Mouse (Mus musculus) lung, adult 2 months (tissue): Measurements from ENCODE around the gene Skap1. TPM values are rescaled to one million over a fixed set of nuclear protein-coding genes. Genes with fewer than 3 reads are reported as not detected.
A peak's percentile ranks its signal among the peaks of the same experiment; 100 is the strongest.
"Not testable (repeated sequence)": the region's sequence is repeated elsewhere in the genome, so short reads cannot be mapped to it uniquely, and the experiment has no call there.

Experiments
- DNase-seq: peaks from one replicate; pipeline ENCODE4 v3.0.0; 2022
- H3K4me1 ChIP-seq: fragments of 200-500 bp; 2 replicates; pipeline ENCODE4 v1.6.1; 2011; ENCODE audit warnings: low read length; ENCODE audit not compliant: control insufficient read depth, insufficient read depth
- H3K4me3 ChIP-seq: fragments of 200-500 bp; replicated peaks from 2 replicates; pipeline ENCODE3; 2011; ENCODE audit warnings: low read depth, mild to moderate bottlenecking, control low read depth, low read length; ENCODE audit errors: extremely low read depth
- CTCF ChIP-seq: fragments of 200-500 bp; IDR thresholded peaks from 2 replicates; pipeline ENCODE4 v1.5.1; 2011; ENCODE audit warnings: mild to moderate bottlenecking, low read length, control low read depth; ENCODE audit not compliant: insufficient read depth
- POLR2A ChIP-seq: fragments of 200-500 bp; IDR thresholded peaks from 2 replicates; pipeline ENCODE4 v1.6.1; 2011; ENCODE audit warnings: low read depth, mild to moderate bottlenecking, control low read depth, low read length, borderline replicate concordance; ENCODE audit errors: extremely low read depth
- WGBS: fragments of 180-500 bp; shearing (Covaris S2); methylation state at CpG from one replicate; pipeline ENCODE4 v1.1.7; 2018; 5-methylcytosine and 5-hydroxymethylcytosine counted together
- polyA plus RNA-seq: library from polyadenylated mRNA; depleted of rRNA; stranded (reverse); fragments of >200 nt; gene quantifications from 2 replicates; pipeline ENCODE4 v1.2.3, GENCODE M21; 2012

Skap1 gene
- polyA plus RNA-seq, 1 experiment = 2.2 TPM

DNA sequence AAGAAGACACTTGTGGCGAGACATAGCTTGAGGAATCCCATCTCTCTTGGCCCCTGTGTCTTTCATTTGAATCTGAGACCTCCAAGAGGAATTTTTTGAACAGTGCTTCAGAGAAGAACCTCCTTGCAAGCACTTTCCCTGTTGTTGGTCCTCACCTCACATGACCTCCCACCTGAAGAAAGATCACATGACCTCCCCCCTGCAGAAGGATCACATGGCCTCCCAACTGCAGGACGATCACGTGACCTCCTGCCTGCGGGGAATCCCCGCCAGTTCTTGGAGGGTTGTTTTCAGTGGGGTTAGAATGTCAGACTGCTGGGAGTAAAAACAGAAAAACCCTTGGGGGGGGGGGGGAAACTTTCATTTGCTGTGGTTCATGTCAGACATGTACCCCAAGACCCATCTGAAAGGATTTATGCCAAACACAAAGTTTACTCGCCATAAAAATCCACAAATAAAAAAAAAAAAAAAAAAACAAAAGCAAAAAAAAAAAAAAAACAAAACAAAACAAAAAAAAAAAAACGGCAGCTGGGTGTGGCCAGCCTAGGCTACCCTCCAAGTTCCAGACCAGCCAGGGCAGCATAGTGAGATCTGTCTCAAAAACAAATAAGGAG, 232.6 kb downstream of the Skap1 start:
- 27% methylated on average over 7 of the region's 7 CpGs for WGBS
- peak; percentile 4 for DNase-seq
- no peak for TF ChIP-seq POLR2A
- no peak for TF ChIP-seq CTCF
- H3K4me3 ChIP-seq = no peak overlapping the region
- no peaks in the 10 kb centered on the region; the same call in 1 of the 2 replicates for H3K4me1 ChIP-seq

DNA sequence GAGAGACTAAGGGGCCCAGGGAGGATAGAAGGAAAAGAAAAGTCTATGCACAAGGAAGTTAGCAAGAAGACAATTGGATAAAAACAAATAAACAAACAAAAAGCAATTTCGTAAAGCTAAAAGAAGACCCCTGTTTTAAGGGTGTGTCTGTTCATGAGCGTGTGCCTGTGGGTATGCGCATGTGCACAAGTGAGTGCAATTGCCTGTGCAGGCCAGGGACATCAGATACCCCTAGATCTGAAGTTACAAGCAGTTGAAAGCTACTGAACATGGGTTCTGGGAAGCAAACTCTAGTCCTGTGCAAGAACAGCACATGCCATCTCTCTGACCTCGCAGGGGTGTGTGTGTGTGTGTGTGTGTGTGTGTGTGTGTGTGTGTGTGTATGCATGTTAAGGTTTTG, 233.1 kb downstream of the Skap1 start:
- no peak for DNase-seq
- WGBS = 88% methylated on average over 4 of the region's 4 CpGs
- H3K4me3 ChIP-seq = no peak overlapping the region
- TF ChIP-seq CTCF = no peak
- TF ChIP-seq POLR2A = no peak
- no peaks in the 10 kb centered on the region; the same call in 1 of the 2 replicates for H3K4me1 ChIP-seq

DNA sequence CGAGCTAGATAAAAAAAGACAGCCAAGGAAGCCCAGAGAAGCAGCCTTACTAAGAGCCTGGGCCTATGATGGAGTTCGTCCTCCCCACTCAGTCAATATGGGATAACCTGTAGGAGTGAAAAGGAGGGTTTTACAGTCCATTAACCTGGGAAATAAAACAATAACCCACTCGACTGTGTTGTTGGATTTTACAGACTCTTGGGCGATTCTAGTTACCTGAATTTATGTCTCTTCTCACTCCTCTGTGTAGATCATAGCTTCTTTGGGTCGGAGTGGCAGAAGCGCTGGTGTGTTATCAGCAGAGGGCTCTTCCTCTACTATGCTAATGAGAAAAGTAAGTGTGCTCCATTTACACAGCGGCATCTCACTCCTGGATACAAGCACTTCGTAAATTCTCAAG, 239.4 kb downstream of the Skap1 start:
- 83% methylated on average over 8 of the region's 8 CpGs for WGBS
- no peak for DNase-seq
- TF ChIP-seq POLR2A = no peak
- TF ChIP-seq CTCF = no peak
- H3K4me1 ChIP-seq = no peaks in the 10 kb centered on the region
- no peak overlapping the region for H3K4me3 ChIP-seq

DNA sequence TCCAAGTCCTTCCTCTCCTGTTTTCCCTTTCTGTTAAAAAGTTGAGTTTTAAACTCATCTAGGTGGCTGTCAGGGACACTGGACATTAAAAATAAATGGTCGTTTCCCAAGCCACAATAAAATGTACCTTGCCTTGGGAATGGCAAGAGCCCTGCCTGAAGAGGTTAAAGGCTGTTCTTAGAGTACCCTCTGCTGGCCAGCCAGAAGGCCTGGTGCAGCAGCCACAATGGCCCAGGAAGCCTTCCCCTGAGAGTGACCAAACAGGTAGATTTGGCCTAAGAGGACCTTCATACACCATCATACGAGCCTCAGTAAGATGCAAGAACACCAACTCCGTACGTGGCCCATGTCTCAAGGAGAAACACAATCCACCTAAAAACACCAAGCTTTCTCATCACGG, 246.9 kb downstream of the Skap1 start:
- H3K4me3 ChIP-seq = no peak overlapping the region
- H3K4me1 ChIP-seq = no peaks in the 10 kb centered on the region
- WGBS = 69% methylated on average over 5 of the region's 5 CpGs
- TF ChIP-seq CTCF (no peak), POLR2A (no peak)
- DNase-seq = no peak

DNA sequence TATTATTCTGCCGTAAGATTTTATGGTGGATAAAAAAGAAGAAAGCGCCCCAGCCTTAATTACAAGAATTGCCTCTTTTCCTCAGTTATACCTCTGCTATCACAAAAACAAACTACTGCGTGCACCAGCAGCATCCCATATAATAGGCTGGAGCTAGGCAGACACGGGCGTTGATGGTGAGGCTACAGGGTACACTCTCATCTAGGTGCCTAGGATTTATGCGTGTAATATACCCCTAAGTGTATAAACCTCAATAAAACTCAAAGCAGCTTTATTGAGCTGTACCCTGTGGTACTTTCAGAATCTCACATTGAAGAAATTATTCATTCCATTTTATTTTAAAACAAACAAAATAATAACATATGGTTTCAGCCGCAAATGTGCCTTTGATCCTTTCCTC, 247.3 kb downstream of the Skap1 start:
- 93% methylated on average over 7 of the region's 7 CpGs for WGBS
- Histone ChIP-seq H3K4me1 (no peaks in the 10 kb centered on the region), H3K4me3 (no peak overlapping the region)
- no peak for DNase-seq
- no peak for TF ChIP-seq POLR2A
- no peak for TF ChIP-seq CTCF

DNA sequence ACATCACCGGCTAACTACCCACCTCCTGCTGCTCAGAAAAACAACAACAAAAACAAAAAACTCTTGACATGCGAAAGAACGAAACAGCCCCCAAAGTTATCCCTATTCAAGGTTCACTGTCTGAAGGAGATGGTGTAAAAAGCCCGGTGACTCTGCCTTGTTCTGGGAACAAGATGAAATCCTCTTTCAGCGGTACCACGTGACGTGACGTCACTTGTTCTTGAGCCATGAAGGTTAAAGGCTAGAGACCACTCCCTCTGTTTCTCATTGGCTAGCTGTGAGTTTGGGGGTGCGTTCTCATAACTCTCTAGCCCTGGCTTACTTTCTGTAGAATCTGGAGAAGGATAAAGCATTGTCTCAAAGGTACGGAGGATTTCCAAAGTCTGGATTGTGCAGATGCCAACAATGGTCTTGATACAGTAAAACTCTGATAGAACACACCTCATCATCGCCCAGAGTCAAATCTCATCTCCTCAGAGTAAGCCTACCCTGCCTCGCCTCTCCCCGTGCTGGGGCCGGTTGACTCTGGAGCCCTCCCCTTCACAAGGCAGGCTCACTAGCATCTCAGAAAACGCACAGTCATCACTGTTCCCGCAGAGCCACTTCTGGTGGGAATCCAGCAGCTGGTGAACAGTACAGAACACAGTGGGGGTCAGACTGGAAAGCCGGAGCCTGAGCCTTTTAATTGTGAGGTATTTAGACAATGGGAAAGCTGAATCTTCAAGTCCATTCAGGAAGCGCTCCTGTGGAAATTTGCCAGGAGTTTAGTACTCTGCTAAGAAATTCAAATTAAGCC, 249.0 kb downstream of the Skap1 start:
- no peak for DNase-seq
- H3K4me3 ChIP-seq = no peak overlapping the region
- WGBS = 56% methylated on average over 18 of the region's 18 CpGs
- TF ChIP-seq POLR2A (no peak), CTCF (no peak)
- H3K4me1 ChIP-seq = no peaks in the 10 kb centered on the region

DNA sequence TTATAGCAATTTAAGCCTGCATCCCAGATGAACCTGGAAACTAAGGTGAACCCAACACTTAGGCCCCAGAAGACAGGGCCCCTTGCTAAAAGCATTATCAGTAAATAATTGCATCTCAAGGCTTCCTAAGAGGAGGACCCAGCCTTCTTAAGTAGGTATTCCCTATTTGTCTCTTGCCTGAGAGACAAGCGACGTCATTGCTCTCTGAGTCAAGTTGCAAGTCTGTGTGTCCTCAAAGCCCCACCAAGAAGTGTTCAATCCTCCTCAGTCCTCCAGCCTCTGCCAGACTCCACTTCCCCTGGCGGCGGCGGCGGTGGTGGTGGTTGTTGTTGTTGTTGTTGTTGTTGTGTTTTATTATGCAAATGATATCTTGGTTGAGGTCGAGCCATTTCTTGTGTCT, 249.6 kb downstream of the Skap1 start:
- 74% methylated on average over 7 of the region's 7 CpGs for WGBS
- Histone ChIP-seq H3K4me1 (no peaks in the 10 kb centered on the region), H3K4me3 (no peak overlapping the region)
- TF ChIP-seq POLR2A = no peak
- TF ChIP-seq CTCF = no peak
- DNase-seq = no peak

DNA sequence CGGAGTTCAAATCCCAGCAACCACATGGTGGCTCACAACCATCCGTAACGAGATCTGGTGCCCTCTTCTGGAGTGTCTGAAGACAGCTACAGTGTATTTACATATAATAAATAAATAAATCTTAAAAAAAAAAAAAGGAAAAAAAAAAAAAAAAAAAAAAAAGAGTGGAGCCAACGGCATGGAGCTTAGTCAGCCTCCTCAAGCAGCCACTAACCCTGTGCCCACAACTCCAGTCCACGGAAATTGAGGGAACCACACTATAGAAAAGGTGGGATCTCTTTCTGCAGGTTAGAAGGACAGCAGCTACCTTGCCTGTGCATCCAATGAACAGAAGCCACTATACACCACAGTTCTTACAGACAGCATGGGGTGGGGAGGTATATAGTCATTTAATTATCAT, 250.8 kb downstream of the Skap1 start:
- H3K4me3 ChIP-seq, DNase-seq, H3K4me1 ChIP-seq: not testable (repeated sequence)
- 70% methylated on average over 5 of the region's 5 CpGs for WGBS

DNA sequence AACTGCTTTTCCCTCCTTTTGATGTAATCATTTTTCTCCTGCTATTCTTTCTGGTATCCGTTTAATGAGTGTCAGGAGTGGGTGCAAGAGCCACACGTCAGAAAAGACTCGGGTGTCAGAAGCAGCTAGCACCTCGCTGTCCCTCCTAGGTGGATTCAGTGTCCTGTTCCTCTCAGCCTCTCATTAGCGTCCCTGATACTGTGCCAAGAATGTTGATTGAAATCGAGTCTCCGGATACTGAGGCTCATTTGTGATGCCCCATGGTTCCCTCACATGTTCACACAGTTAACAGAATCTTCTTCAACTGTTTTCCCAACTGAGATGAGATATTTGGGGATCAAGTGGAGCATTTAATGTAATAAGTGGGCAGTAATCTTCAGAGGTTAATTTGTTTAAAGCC, 254.2 kb downstream of the Skap1 start:
- TF ChIP-seq CTCF (no peak), POLR2A (no peak)
- Histone ChIP-seq H3K4me3 (no peak overlapping the region), H3K4me1 (no peaks in the 10 kb centered on the region)
- WGBS = 48% methylated on average over 7 of the region's 7 CpGs
- no peak for DNase-seq

DNA sequence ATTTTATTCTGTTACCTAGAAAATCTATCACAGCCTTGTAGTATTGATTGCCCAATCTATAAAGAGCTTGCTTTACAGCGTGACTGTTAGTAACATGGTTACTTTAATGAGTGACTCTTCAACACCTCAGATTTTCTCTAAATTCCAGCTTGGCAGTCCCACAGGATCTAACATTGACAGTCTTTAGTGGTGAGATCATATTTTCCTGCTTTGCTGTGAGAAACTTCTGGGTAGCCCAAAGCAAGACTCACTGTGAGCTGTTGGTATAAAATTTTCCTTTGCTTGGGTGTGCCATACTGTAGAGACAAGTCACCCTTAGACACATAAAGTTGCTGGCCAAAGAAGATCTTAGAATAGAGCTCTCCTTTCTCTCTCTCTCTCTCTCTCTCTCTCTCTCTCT, 261.4 kb downstream of the Skap1 start:
- no peaks in the 10 kb centered on the region for H3K4me1 ChIP-seq
- TF ChIP-seq CTCF (no peak), POLR2A (no peak)
- DNase-seq = no peak
- 44% methylated on average over 1 of the region's 1 CpGs for WGBS
- H3K4me3 ChIP-seq = no peak overlapping the region

DNA sequence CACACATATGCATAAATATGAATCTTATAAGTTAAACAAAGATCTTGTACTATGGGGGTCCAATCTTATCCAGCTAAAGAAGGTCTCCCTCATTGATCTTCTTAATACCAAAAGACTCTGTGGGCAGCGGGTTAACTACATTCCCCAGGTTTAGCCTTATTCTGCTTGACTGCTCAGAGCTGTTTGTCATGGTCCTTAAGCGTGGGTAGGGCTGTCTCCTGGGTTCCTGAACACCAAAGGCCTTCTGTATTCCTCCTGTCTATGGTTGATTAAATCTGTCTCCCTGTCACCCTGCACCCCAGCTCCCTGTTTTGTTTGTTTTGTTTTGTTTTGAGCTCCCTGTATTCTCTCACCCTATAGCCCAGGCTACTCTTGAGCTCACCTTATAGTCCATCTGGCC, 264.2 kb downstream of the Skap1 start:
- Histone ChIP-seq H3K4me3 (no peak overlapping the region), H3K4me1 (no peaks in the 10 kb centered on the region)
- WGBS = 80% methylated on average over 2 of the region's 2 CpGs
- DNase-seq = no peak
- TF ChIP-seq CTCF (no peak), POLR2A (no peak)
